Mouse (Mus musculus) limb, embryonic 14.5 days (tissue): Measurements from ENCODE around the gene Tanc1. TPM values are rescaled to one million over a fixed set of nuclear protein-coding genes. Genes with fewer than 3 reads are reported as not detected.

Experiments
- ATAC-seq: fragments of 200-750 bp; cut with Nextera tagmentation; 2 replicates; pipeline ENCODE4 v1.8.0; 2017; ENCODE audit warnings: low read depth, moderate number of reproducible peaks, moderate TSS enrichment; ENCODE audit not compliant: low FRiP score
- DNase-seq: peaks from one replicate; pipeline ENCODE4 v3.0.0-alpha.2; 2015; ENCODE audit warnings: low spot score
- H3K27ac ChIP-seq: fragments of 300-500 bp; sonication (generic); replicated peaks from 2 replicates; pipeline ENCODE4 v1.5.1; 2014; ENCODE audit warnings: low read depth, mild to moderate bottlenecking, low read length, moderate library complexity, mixed read lengths
- H3K27me3 ChIP-seq: fragments of 300-500 bp; sonication (generic); 2 replicates; pipeline ENCODE4 v1.6.1; 2014; ENCODE audit warnings: low read length, mixed read lengths; ENCODE audit not compliant: control insufficient read depth, insufficient read depth
- H3K36me3 ChIP-seq: fragments of 300-500 bp; sonication (generic); 2 replicates; pipeline ENCODE4 v1.6.1; 2014; ENCODE audit warnings: mild to moderate bottlenecking, low read length, moderate library complexity, mixed read lengths; ENCODE audit not compliant: control insufficient read depth, insufficient read depth
- H3K4me1 ChIP-seq: fragments of 300-500 bp; sonication (generic); 2 replicates; pipeline ENCODE4 v1.6.1; 2014; ENCODE audit warnings: antibody characterized with exemption, low read length, mixed read lengths; ENCODE audit not compliant: control insufficient read depth, insufficient read depth
- H3K4me2 ChIP-seq: fragments of 300-500 bp; sonication (generic); replicated peaks from 2 replicates; pipeline ENCODE4 v1.6.1; 2014; ENCODE audit warnings: low read depth, mild to moderate bottlenecking, low read length, moderate library complexity; ENCODE audit not compliant: severe bottlenecking
- H3K4me3 ChIP-seq: fragments of 300-500 bp; sonication (generic); replicated peaks from 2 replicates; pipeline ENCODE4 v1.5.1; 2014; ENCODE audit warnings: low read length
- H3K9ac ChIP-seq: fragments of 300-500 bp; sonication (generic); 2 replicates; pipeline ENCODE4 v1.6.1; 2014; ENCODE audit warnings: mild to moderate bottlenecking, low read depth, low read length, moderate library complexity; ENCODE audit not compliant: severe bottlenecking
- H3K9me3 ChIP-seq: fragments of 300-500 bp; sonication (generic); 2 replicates; pipeline ENCODE4 v1.6.1; 2016; ENCODE audit warnings: low read length; ENCODE audit not compliant: control insufficient read depth
- POLR2A ChIP-seq: fragments of 200-500 bp; IDR thresholded peaks from 2 replicates; pipeline ENCODE4 v1.8.0; 2012; ENCODE audit warnings: inconsistent platforms, mild to moderate bottlenecking, moderate library complexity, borderline replicate concordance; ENCODE audit not compliant: insufficient read depth, insufficient read length; ENCODE audit errors: extremely low read depth
- WGBS: fragments of 180-500 bp; shearing (Covaris S2); extraction: QIAGEN DNeasy Blood & Tissue Kit; methylation state at CpG from one replicate; pipeline ENCODE4 v1.1.7; 2014; 5-methylcytosine and 5-hydroxymethylcytosine counted together
- polyA plus RNA-seq, 2 experiments: library from polyadenylated mRNA; depleted of rRNA in 1 of 2; stranded (reverse) in 1 of 2; unstranded in 1 of 2; fragments of >200 nt; fragmentation: Nextera tagmentation in 1 of 2; extraction: Ambion mirVana in 1 of 2; gene quantifications; 2 replicates each; pipeline versions ENCODE4 v1.2.1 to v1.2.3; 2012 to 2014

The Tanc1 gene
- polyA plus RNA-seq, 2 experiments: 24.1 to 35.3 TPM

DNA sequence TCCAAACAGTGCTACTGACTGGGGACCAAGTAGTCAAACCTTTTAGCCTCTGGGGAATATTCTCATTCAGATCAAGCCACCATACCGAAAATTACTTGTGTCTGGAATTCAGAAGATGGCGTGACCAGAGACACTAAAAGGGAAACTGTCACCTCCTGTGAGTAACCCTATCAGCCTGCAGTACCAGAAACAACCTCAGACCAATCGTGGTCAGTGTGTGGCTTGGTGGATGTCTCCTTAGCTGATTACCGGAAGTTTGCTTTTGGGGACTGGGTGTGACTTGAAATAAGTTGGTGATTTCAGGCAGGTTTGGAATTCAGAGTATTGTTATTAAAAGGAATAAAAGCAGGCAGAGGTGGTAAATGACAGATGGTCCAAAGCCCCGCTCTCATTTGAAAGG is 40.9 kb downstream of the Tanc1 start:
- H3K27me3 ChIP-seq: no peaks in the 10 kb centered on the region
- H3K4me1 ChIP-seq: peaks cover 18% of the 10 kb centered on the region
- ATAC-seq: no peak
- no peak for TF ChIP-seq POLR2A
- no peak overlapping the region for H3K4me3 ChIP-seq
- 75% methylated on average over 5 of the region's 5 CpGs for WGBS
- no peaks in the 10 kb centered on the region for H3K9me3 ChIP-seq
- no peak overlapping the region for H3K4me2 ChIP-seq
- no peak for DNase-seq
- no peaks in the 10 kb centered on the region for H3K36me3 ChIP-seq
- no peak overlapping the region for H3K9ac ChIP-seq
- H3K27ac ChIP-seq: no peak overlapping the region

DNA sequence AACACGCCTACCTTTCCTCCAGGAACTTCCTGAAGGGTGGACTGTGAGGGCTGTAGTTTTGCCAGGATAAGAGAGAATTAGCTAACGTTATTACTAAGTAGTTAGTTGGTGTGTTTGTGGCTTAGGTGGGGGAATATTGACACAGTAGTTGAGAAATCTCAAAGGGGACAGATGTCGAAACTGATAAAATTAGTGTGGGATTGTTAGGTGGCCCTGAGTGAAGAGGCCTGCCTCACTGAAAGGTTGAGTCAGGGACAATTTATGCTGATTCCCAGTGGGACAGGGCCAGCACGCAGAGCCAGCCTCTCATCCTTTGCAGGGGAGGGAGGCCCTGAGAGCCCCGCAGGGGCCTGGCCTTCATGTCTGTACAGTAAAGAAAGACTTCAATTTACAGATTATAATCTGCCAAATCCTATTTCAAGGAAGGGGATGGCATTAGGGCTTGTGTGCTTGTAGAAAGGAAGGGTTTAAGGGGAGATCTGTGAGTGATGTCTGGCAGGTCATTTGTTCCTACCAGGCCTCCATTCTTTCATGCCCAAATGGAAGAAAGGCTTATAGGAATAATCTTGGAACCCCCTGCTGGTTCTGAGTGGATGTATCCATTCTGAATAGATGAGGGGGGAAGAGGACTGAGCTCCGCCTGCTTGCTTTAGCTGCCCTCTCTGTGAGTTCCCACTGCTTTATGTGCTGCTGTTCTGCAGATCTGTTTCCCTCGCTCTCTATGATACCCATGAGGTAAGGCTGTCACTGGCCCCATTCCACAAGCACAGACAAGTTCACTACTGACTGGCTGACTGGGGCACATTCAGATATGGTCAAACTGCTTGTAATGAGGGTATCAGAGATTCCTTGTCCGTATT is 41.7 kb downstream of the Tanc1 start:
- no peak overlapping the region for H3K4me3 ChIP-seq
- H3K36me3 ChIP-seq: no peaks in the 10 kb centered on the region
- TF ChIP-seq POLR2A: no peak
- ATAC-seq: no peak
- WGBS: 58% methylated on average over 8 of the region's 8 CpGs
- no peak overlapping the region for H3K27ac ChIP-seq
- peaks cover 11% of the 10 kb centered on the region for H3K4me1 ChIP-seq
- no peaks in the 10 kb centered on the region for H3K27me3 ChIP-seq
- H3K9ac ChIP-seq: no peak overlapping the region
- H3K9me3 ChIP-seq: no peaks in the 10 kb centered on the region
- no peak for DNase-seq
- H3K4me2 ChIP-seq: no peak overlapping the region

DNA sequence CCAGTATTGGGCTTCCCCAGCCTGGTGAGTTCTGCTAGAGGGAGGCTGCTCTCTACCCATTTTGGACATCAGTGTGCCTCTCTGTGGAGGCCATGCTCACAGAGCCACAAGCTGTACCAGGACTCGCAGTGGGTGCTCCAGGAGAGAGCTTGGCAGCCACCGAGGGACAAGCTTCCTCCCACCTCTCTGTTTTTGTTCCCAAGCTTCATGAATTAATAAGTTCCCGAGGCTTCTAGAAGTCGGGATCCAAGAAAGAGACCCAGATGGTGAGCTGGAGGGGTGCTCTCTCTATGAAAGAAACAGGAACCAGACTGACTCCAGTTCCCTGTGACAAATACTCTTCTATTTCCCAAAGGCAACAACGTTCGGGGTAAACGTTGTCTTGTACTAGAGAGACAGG is 43.6 kb downstream of the Tanc1 start:
- DNase-seq (no peak), ATAC-seq (no peak)
- H3K27ac ChIP-seq: no peak overlapping the region
- no peaks in the 10 kb centered on the region for H3K9me3 ChIP-seq
- no peak for TF ChIP-seq POLR2A
- no peak overlapping the region for H3K4me3 ChIP-seq
- no peak overlapping the region for H3K4me2 ChIP-seq
- H3K9ac ChIP-seq: no peak overlapping the region
- 60% methylated on average over 7 of the region's 7 CpGs for WGBS
- H3K27me3 ChIP-seq: no peaks in the 10 kb centered on the region
- no peaks in the 10 kb centered on the region for H3K36me3 ChIP-seq
- H3K4me1 ChIP-seq: peaks cover 20% of the 10 kb centered on the region

DNA sequence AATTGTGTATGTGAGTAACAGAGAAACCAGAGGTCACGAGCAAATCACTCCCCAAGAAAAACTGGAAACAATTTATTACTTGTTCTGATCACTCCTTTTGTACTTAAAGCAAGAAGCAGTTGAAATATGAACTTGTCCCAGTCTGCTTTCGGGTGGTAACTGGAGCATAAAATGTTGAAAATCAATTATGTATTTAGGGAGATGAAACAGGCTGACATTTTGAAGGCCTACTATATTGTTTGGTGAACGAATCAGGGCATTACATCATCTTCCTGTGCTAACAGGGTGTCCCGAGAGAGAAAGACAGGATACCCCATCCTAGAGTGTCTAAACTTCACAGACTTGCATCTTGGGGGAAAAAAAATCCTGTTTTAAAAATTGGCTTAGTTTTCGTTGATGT is 44.8 kb downstream of the Tanc1 start:
- no peak for DNase-seq
- WGBS: 53% methylated on average over 5 of the region's 5 CpGs
- no peak overlapping the region for H3K27ac ChIP-seq
- no peak overlapping the region for H3K4me2 ChIP-seq
- H3K9ac ChIP-seq: no peak overlapping the region
- peaks cover 31% of the 10 kb centered on the region for H3K4me1 ChIP-seq
- no peaks in the 10 kb centered on the region for H3K36me3 ChIP-seq
- no peaks in the 10 kb centered on the region for H3K9me3 ChIP-seq
- no peak for ATAC-seq
- no peak for TF ChIP-seq POLR2A
- no peaks in the 10 kb centered on the region for H3K27me3 ChIP-seq
- H3K4me3 ChIP-seq: no peak overlapping the region

DNA sequence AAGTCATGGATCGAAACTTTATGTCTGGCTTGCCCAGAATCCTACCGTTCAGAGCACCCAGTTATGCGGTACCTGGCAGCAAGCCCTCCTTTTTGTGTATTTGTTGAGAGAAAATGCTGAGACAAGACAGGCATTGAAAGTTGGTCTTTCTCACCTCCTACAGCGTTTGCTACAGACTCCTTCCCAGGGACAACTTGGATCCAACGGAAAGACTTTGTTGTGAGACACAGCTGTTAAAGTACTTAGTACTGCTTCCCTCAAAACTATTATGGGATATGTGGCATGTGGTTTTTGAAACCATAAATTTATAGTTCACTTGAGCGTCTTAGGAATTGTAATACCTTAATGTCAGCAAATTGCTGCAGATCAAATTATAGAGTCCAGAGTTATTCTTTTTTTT is 47.8 kb downstream of the Tanc1 start:
- Histone ChIP-seq H3K9ac (no peak overlapping the region), H3K36me3 (no peaks in the 10 kb centered on the region), H3K4me2 (no peak overlapping the region), H3K27ac (no peak overlapping the region), H3K9me3 (no peaks in the 10 kb centered on the region), H3K27me3 (no peaks in the 10 kb centered on the region), H3K4me1 (peaks cover 27% of the 10 kb centered on the region), H3K4me3 (no peak overlapping the region)
- DNase-seq (peak; percentile 55), ATAC-seq (no peak)
- WGBS: 58% methylated on average over 6 of the region's 6 CpGs
- TF ChIP-seq POLR2A: no peak
